Mouse (Mus musculus) layer of hippocampus, adult 18-20 months (tissue): ENCODE data around the gene Nr6a1. TPM values are rescaled to one million over a fixed set of nuclear protein-coding genes. Genes with fewer than 3 reads are reported as not detected.

ENCODE experiments used
- DNase-seq, 2 experiments: peaks; one replicate each; pipeline ENCODE4 v3.0.0; 2022; ENCODE audit warnings: low spot score in 2 of 2
- total RNA-seq, 2 experiments: library from RNA; stranded (reverse); gene quantifications; 2 replicates each; pipeline ENCODE4 v1.2.3; 2021

The Nr6a1 gene
- total RNA-seq, 2 experiments from 2014 or later = 7.2 to 8.5 TPM

DNA sequence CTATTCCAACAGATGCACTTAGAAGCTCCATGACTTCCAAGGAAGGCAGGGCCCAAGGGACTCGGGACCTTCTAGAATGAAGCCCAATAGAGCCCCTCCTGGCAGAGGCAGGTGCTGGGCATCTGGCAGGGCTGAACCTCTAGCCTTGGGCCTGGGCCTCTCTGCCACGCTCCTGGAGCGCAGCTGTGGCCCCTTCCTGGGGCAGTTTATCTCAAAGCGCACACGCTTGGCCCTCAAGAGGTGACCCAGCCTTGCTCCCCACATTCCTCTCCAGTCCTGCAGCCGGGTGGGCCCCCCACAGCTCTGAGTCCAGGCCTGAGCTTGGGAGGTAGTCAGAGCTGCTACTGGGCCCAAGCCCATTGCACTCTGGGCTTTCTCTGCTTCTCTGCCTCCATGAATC is 208.1 kb downstream of the Nr6a1 start:
- no peak for DNase-seq

DNA sequence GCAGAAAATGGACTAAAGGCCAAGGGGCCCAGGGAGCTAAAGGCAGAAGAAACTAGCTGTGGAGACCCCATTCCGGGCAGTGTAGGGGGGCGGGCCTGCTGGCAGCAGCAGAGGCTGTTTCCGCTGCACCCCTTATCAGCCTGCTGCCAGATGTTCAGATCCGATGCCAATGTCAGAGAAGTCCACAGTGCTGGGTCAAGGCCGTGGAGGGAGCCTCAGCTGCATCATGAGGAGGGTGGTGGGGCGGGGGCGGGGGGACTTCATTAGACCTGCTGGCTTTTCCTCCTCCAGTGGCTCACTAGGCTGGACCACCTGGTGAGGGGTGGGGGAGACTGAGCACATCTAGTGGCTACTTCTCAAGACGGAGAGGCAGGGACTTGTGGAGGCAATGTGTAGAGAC is 208.8 kb downstream of the Nr6a1 start:
- DNase-seq = no peak

DNA sequence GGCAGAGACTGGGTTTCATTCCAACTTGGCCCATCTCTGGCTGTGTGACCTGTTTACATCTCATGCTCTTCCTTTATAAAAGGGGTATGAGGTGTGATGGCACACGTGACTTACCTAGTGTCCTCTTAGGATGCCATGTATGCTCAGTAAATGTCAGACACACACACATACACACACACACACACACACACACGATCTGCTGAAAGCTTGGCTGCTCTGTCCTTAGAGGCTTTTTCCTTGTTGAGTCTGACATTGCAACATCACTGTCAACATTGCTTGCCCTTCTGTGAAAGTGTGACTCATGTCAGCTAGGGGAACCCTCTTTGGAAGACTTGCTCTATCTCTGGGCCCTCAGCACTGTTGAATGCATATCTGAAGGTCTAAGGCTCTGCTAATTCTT is 210.1 kb downstream of the Nr6a1 start:
- DNase-seq = no peak

DNA sequence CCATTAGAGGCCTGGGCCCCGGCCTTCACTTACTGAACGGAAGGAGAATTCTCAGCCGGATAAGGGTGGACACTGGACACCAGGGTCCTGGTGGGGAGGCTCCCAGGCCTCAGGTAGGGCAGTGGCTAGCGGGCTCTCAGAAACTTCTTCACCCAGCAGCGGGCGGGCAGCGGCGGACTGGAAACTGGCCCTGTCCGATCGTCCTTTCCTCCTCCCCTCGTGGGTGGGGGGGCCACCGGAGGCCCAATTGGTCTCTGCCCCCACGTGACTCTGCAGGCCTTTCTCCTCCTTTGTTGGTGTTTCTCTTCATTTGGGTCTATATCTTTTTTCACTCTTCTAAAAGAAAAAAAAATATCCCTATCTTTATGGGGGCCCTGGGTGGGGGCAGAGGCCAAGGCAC is 213.2 kb downstream of the Nr6a1 start, which contains the start of gene Nr5a1:
Gene Nr5a1, minus strand, starts transcription at position 219 of the 400 bp plus-strand sequence.
- no peak for DNase-seq

DNA sequence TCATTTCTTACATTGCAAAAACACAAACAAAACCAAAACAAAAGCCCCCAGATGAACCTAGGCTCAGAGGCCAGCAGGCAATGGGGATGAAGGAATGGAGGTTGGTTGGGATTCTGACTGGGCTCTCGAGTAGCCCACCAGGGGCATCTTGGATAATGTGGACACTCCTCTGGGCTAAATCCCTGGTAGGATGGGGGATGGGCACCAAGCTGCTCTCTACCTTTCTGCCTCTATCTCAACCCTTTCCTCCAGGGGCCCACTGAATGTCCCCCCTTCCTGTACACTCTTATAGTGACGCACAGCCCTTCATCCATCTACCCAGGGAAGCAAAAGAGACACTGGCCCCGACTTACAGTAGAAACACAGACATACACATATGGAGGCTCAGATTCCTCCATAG is 213.9 kb downstream of the Nr6a1 start:
- no peak for DNase-seq

- no peak for DNase-seq
Measured at GRCm38 (mm10) chr2:38712769-38713125, 214.7 kb downstream of the Nr6a1 start.

DNA sequence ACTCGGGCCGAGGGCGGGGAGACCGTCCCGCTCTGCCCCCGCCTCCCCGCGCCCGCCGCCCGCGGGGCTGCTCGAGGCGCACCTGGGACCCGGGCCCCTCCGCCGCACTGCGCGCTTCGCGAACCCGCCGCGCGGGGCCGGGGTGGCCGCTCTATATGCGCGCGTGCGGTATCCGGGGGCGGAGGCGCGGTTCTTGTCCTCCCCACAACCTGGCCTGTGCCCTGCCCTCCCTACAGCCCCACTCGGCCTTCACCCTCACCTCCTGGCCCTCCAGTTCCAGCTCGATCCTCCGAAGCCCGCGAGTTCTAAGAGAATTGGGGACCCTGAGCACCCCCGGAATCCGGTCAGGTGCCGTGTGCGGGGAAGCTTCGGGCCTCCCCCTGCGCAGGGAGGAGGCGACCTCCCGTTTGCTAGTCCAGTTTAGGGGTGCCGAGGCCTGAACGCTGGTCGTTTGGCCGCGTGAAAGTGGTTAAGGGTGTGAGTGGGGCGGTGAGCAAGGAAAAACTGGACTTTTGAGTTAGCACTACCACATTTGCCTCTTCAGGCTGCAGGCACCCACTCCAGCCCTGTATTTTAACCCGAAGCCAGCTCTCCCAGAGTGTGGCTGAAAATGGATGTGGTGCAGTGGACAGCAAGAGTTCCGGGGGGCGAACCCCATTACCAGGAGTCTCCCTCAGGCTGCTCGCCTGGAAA is 215.3 kb downstream of the Nr6a1 start:
- no peak for DNase-seq

- DNase-seq = no peak
Measured at GRCm38 (mm10) chr2:38711421-38711861, 216.0 kb downstream of the Nr6a1 start.

DNA sequence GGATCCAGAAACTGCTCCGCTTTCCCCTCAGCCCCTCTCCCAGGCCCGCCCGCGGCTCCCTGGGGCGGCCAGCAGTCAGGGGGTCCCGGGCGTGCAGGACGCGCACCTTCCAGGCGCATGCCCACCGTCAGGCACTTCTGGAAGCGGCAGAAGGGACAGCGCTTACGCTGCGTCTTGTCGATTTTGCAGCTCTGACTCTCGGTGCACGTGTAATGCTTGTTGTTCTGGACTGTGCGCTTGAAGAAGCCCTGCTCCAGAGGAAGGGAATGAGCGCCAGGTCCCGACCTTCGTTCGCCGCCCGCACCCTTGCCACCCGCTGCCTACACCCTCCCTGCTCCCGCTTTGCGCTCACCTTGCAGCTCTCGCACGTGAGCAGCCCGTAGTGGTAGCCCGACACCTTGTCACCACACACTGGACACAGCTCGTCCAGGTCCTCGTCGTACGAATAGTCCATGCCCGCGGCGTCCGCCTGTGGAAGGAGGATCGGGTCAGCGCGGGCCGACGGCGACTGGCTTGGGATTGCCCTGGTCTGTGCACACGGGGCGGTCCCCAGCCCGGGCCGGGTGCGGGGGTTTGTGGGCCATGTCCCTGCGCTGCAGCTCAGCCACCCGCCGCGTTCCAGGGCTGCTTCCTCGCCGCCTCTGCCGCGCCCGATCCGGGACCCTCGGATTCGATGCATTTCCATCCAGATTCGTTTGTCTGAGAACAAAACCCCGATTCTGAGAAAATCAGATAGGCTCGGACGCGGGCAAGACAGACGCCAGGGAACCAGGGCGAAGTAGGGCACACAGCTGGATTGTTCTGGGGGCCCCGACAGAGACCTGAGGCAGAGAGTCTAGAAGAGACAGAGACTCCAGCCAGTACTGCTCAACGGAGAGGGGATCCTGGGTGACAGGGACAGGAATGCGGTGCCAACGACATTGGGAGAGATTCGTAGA is 216.9 kb downstream of the Nr6a1 start:
- DNase-seq = no peak

- no peak for DNase-seq
Measured at GRCm38 (mm10) chr2:38708907-38709688, 218.4 kb downstream of the Nr6a1 start.

DNA sequence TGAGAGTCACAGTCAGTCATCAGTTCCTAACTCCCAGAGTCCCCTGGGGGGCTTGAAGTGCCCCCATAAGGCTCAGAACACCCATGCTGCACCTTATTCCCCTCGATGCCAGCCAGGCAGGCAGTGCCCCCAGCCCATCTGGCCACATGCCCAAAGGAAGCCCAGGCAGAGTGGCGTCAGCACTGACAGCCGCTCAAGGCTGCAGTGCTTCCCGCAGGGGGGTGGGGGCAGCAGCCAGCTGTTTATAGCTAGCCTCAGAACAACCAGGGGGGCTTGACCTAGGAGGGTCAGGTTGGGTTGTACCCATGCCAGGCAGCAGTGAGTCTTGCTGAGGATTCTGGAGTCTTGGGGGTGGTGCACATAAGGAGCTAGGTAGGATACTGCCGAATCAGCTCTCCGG is 220.8 kb downstream of the Nr6a1 start:
- DNase-seq = no peak

DNA sequence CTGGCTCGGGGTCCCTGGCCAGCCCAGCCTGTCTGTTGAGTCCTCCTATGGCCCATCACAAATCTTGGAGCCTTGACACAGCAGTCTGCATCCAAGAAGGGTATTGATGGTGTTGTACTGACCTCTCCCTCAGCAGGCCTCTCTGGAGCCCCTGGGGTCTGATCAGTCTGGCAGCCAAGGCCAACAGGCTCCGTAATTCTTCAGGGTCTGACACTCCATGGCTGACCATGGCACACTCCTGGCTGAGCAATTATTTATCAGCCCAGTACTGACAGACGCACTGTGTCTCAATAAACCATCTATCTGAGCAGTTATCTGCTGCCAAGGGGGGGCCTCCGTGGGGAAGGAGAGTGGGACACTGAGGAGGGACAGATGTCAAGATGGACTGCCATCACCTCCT is 222.5 kb downstream of the Nr6a1 start:
- no peak for DNase-seq

DNA sequence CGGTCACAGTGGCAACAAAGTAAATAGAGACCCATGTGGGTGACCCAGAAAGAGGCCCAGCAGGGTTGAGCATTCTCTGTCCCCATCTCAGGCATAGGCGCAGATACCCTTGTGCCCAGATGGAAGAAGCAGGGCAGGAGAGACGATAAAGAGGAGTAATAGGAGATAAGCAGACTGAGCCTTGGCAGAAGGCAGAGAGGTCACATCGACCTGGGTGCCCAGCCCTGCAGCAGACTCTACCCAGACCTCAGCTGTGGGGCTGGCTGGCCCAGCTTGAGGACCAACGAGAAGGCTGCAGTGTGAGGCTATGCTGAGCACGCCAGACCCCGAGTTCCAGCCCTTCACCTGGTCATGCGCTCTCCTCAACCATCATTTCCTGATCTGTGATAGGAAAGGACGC is 223.2 kb downstream of the Nr6a1 start:
- no peak for DNase-seq

- no peak for DNase-seq
Measured at GRCm38 (mm10) chr2:38700177-38700576, 227.3 kb downstream of the Nr6a1 start.

GRCm38 (mm10) chr2:38698623-38699022 is 228.9 kb downstream of the Nr6a1 start:
- no peak for DNase-seq

GRCm38 (mm10) chr2:38697128-38698120 is 230.1 kb downstream of the Nr6a1 start:
- DNase-seq = no peak

DNA sequence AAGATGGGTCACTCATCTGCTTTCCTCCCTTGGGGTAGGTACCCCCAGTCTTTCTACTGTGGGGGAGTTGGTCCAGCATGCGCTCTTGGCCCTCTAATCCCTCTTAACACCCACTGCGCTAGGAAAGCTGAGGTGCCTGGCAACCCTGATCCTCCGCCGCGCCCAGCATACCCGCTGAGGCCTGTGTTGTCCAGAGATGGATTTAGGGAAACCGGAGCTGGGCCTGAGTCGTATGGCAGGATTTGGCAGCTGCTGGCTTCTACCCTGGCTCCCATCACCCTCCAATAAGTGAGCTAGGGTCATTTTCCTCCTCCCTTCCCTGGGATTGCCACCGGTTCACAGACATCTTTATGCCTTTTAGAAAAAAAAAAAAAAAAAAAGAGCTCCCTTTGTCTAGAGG is 231.7 kb downstream of the Nr6a1 start:
- DNase-seq = no peak

- no peak for DNase-seq
Measured at GRCm38 (mm10) chr2:38691542-38691941, 235.9 kb downstream of the Nr6a1 start.

DNA sequence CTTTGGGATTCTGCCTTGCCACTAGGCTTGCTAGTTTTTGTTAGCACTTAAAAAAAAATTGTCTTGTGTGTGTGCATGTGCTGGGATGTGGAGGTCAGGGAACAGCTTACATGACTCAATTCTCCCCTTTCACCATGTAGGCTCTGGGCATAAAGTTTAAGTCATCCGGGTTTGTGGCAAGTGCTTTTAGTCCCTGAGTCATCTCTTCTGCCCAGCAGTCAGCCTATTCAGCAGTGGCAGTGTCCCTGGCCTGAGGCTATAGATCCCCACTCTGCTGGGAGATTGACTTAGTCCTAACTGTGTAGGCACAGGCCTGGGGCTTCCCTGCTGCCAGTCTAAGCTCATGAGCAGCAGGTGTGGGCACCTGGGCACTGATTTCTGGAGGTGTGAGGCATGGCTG is 237.6 kb downstream of the Nr6a1 start:
- no peak for DNase-seq

- DNase-seq = peak in 1 of 2 experiments; percentile 62
Measured at GRCm38 (mm10) chr2:38688791-38689520, 238.5 kb downstream of the Nr6a1 start.
